Mouse (Mus musculus): ENCODE results near the gene 6430571L13Rik. TPM values are rescaled to one million over a fixed set of nuclear protein-coding genes. Genes with fewer than 3 reads are reported as not detected.
A peak's percentile ranks its signal among the peaks of the same experiment; 100 is the strongest.

Gene 6430571L13Rik
- polyA plus RNA-seq, 1 experiment, result 0.29 TPM

GRCm38 (mm10) chr9:107309600-107309999 lies 30.8 kb upstream of the 6430571L13Rik start:
- TF ChIP-seq POLR2A (IDR thresholded peaks at IDR 0.05; ENCODE audit: low read depth, low read length) (no peak), CTCF (IDR thresholded peaks at IDR 0.05; ENCODE audit: extremely low read depth, insufficient read depth, insufficient read length, insufficient replicate concordance) (no peak)
- Histone ChIP-seq H3K27ac (ENCODE audit: insufficient read depth, low read length) (no peak overlapping the region), H3K36me3 (ENCODE audit: control insufficient read depth, insufficient read depth, low read length) (no peaks in the 10 kb centered on the region), H3K4me1 (ENCODE audit: control insufficient read depth, insufficient read depth, insufficient read length) (peaks cover 11% of the 10 kb centered on the region; the same call in 1 of the 2 replicates), H3K4me3 (ENCODE audit: extremely low read depth, insufficient read depth, insufficient read length) (no peak overlapping the region), H3K27me3 (ENCODE audit: control insufficient read depth, insufficient read depth, low read length) (no peaks in the 10 kb centered on the region)
- 83% methylated on average over 5 of the region's 5 CpGs for WGBS
- DNase-seq (ENCODE audit: low read depth in 1 of 2, low spot score in 2 of 2), result no peak

DNA sequence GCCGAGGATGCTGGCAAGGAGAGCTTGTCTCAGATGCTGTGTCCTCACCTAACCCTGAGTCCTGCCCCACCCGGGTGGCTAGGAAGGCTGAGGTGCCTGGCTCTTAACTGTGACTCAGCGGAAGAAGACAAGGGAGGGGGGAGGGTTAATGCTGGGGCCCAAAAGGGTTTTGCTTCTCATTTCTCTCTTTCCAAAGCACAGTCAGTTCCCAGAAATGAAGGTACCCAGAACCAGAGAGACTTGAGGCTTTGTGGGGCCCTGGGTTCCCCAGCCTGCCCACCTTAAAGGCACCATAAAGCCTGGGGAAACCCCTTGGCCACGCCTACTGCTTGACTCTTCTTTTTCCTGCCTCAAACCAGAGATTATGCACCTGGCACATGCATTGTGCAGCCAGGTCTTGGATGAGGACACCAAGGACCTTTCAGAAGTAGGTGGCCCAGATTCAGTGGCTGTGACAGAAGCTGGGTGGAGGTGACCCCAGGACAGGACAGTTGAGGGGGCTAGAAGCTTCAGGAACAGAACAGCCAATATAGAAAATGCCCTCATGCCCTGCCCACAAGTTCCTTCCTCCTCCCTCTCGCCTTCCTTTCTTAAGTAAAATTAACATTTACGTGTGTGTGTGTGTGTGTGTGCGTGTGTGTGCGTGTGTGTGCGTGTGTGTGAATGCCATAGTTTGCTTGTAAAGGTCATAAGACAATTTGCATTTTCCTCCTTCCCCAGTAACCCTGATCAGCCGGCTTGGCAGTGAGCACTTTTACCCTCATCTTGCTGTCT lies 27.4 kb upstream of the 6430571L13Rik start:
- H3K27me3 ChIP-seq (ENCODE audit: control insufficient read depth, insufficient read depth, low read length), result no peaks in the 10 kb centered on the region
- 7% methylated on average over 10 of the region's 10 CpGs for WGBS
- peak; percentile 44 to 48 for DNase-seq (ENCODE audit: low read depth in 1 of 2, low spot score in 2 of 2)
- H3K4me3 ChIP-seq (ENCODE audit: extremely low read depth, insufficient read depth, insufficient read length), result no peak overlapping the region
- TF ChIP-seq POLR2A (IDR thresholded peaks at IDR 0.05; ENCODE audit: low read depth, low read length), result no peak
- no peak for TF ChIP-seq CTCF (IDR thresholded peaks at IDR 0.05; ENCODE audit: extremely low read depth, insufficient read depth, insufficient read length, insufficient replicate concordance)
- H3K4me1 ChIP-seq (ENCODE audit: control insufficient read depth, insufficient read depth, insufficient read length), result peaks cover 11% of the 10 kb centered on the region; the same call in 1 of the 2 replicates
- H3K27ac ChIP-seq (ENCODE audit: insufficient read depth, low read length), result peak overlapping the region; percentile 58
- H3K36me3 ChIP-seq (ENCODE audit: control insufficient read depth, insufficient read depth, low read length), result no peaks in the 10 kb centered on the region

DNA sequence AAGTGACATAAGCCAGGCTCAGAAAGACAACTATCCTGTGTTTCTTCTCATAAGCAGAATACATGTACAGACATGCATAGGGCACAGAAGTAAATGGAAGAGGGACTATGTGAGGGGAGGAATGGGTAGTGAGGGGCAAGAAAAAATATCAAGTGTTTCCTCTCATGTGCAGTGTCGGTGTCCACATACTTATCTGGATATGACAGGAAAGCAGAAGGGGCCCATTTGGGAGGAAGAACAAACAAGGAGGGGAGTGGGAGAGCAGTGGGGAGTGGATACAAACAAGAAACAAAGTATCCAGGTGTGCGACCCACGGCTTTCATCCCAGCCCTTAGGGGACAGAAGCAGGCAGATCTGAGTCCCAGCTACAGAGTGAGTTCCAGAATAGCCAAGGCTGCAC lies 26.5 kb upstream of the 6430571L13Rik start:
- H3K27me3 ChIP-seq (ENCODE audit: control insufficient read depth, insufficient read depth, low read length), result no peaks in the 10 kb centered on the region
- H3K36me3 ChIP-seq (ENCODE audit: control insufficient read depth, insufficient read depth, low read length), result no peaks in the 10 kb centered on the region
- DNase-seq (ENCODE audit: low read depth in 1 of 2, low spot score in 2 of 2), result no peak
- H3K4me1 ChIP-seq (ENCODE audit: control insufficient read depth, insufficient read depth, insufficient read length), result peaks cover 11% of the 10 kb centered on the region; the same call in 1 of the 2 replicates
- 72% methylated on average over 3 of the region's 3 CpGs for WGBS
- H3K4me3 ChIP-seq (ENCODE audit: extremely low read depth, insufficient read depth, insufficient read length), result no peak overlapping the region
- H3K27ac ChIP-seq (ENCODE audit: insufficient read depth, low read length), result no peak overlapping the region
- no peak for TF ChIP-seq CTCF (IDR thresholded peaks at IDR 0.05; ENCODE audit: extremely low read depth, insufficient read depth, insufficient read length, insufficient replicate concordance)
- TF ChIP-seq POLR2A (IDR thresholded peaks at IDR 0.05; ENCODE audit: low read depth, low read length), result no peak

DNA sequence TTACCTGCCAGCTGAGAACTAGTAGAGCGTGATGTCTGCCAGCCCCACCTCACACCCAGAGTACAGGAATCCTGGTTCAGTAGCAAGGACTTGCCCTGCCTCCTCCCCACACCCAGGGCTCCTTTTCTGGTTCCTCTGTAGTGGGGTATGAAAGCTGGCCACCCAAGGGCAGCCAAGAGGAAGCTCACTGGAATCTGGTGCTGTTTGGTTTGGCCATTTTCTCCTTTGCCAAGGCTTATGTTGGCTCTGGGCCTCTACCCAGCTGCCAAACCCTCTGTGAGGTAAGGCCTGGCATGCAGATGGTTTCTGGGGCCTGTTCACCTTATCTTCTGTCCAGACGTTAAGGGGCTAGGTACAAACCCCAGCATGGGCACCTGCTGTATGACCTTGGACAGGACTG lies 24.6 kb upstream of the 6430571L13Rik start:
- TF ChIP-seq CTCF (IDR thresholded peaks at IDR 0.05; ENCODE audit: extremely low read depth, insufficient read depth, insufficient read length, insufficient replicate concordance) (no peak), POLR2A (IDR thresholded peaks at IDR 0.05; ENCODE audit: low read depth, low read length) (no peak)
- Histone ChIP-seq H3K4me1 (ENCODE audit: control insufficient read depth, insufficient read depth, insufficient read length) (peaks cover 11% of the 10 kb centered on the region; the same call in 1 of the 2 replicates), H3K36me3 (ENCODE audit: control insufficient read depth, insufficient read depth, low read length) (no peaks in the 10 kb centered on the region), H3K27ac (ENCODE audit: insufficient read depth, low read length) (no peak overlapping the region), H3K4me3 (ENCODE audit: extremely low read depth, insufficient read depth, insufficient read length) (no peak overlapping the region), H3K27me3 (ENCODE audit: control insufficient read depth, insufficient read depth, low read length) (no peaks in the 10 kb centered on the region)
- 84% methylated on average over 2 of the region's 2 CpGs for WGBS
- DNase-seq (ENCODE audit: low read depth in 1 of 2, low spot score in 2 of 2), result no peak

DNA sequence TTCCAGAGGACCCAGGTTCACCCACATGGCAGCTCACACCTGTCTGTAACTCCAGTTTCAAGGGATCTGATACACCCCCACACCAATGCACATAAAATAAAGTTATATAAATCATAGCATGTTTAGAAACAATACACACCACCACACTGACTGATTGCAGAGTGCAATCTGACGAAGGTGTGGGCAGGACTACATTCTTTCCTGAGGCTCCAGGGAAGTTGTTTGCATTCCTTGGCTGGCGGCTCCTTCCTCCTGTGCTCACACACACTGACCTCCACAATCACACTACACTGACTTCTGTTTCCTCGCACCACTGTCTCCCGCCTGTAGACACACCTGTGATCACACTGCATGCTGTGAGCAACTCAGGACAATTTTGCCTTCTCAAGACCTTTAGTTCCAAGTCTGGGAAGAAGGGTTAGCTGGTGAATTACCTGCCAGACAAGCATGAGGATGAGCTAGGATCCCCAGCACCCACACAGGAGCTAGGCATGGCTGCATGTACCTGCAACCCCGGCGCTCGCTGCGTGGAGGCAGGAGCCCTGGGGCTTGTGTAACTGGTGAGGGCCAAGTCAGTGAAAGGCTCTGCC lies 17.8 kb upstream of the 6430571L13Rik start:
- Histone ChIP-seq H3K4me3 (ENCODE audit: extremely low read depth, insufficient read depth, insufficient read length) (no peak overlapping the region), H3K36me3 (ENCODE audit: control insufficient read depth, insufficient read depth, low read length) (no peaks in the 10 kb centered on the region), H3K27me3 (ENCODE audit: control insufficient read depth, insufficient read depth, low read length) (no peaks in the 10 kb centered on the region), H3K4me1 (ENCODE audit: control insufficient read depth, insufficient read depth, insufficient read length) (no peaks in the 10 kb centered on the region), H3K27ac (ENCODE audit: insufficient read depth, low read length) (no peak overlapping the region)
- no peak for DNase-seq (ENCODE audit: low read depth in 1 of 2, low spot score in 2 of 2)
- 89% methylated on average over 8 of the region's 8 CpGs for WGBS
- no peak for TF ChIP-seq POLR2A (IDR thresholded peaks at IDR 0.05; ENCODE audit: low read depth, low read length)
- TF ChIP-seq CTCF (IDR thresholded peaks at IDR 0.05; ENCODE audit: extremely low read depth, insufficient read depth, insufficient read length, insufficient replicate concordance), result no peak

GRCm38 (mm10) chr9:107323558-107323957 lies 16.8 kb upstream of the 6430571L13Rik start:
- DNase-seq (ENCODE audit: low read depth in 1 of 2, low spot score in 2 of 2), result no peak
- Histone ChIP-seq H3K4me1 (ENCODE audit: control insufficient read depth, insufficient read depth, insufficient read length) (no peaks in the 10 kb centered on the region), H3K27ac (ENCODE audit: insufficient read depth, low read length) (no peak overlapping the region), H3K36me3 (ENCODE audit: control insufficient read depth, insufficient read depth, low read length) (no peaks in the 10 kb centered on the region), H3K27me3 (ENCODE audit: control insufficient read depth, insufficient read depth, low read length) (no peaks in the 10 kb centered on the region), H3K4me3 (ENCODE audit: extremely low read depth, insufficient read depth, insufficient read length) (no peak overlapping the region)
- TF ChIP-seq POLR2A (IDR thresholded peaks at IDR 0.05; ENCODE audit: low read depth, low read length), result no peak
- no peak for TF ChIP-seq CTCF (IDR thresholded peaks at IDR 0.05; ENCODE audit: extremely low read depth, insufficient read depth, insufficient read length, insufficient replicate concordance)
- WGBS, result 12% methylated on average over 6 of the region's 6 CpGs
